Mouse (Mus musculus) activated CD4-positive, CD25-positive, alpha-beta regulatory T cell, adult 4 months (primary cell): ENCODE measurements around the gene Olfr747. TPM values are rescaled to one million over a fixed set of nuclear protein-coding genes. Genes with fewer than 3 reads are reported as not detected.
"Not testable (repeated sequence)": the region's sequence is repeated elsewhere in the genome, so short reads cannot be mapped to it uniquely, and the experiment has no call there.

ENCODE experiments used
- ATAC-seq: one replicate; pipeline ENCODE4 v1.8.0; 2017
- polyA plus RNA-seq, 2 experiments: library from polyadenylated mRNA; unstranded; fragments of 100-300 nt; shearing (Covaris generic); gene quantifications; one replicate each; pipeline ENCODE4 v1.2.1; 2017

Gene Olfr747
- not detected for polyA plus RNA-seq

DNA sequence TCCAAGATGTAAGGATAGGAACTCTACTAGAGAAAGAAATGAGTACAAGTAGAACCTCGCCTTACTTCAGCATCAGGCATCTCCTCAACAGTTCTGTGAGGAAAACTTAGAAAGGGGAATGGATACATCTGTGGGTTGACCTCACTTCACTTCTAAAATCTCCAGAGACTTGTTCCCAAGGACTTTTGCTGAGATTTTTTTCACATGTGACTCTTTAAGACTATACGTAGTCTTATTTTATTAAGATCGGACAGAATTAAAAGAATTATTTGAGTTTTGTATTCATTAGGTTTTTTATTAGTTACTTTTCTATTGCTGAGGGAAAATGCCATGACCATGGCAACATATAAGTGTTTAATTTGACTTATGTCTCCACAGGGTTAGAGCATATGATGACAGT is at the start of gene Olfr747:
TSS of gene Olfr747 (minus strand) at position 101 of the 400 bp plus-strand sequence.
- ATAC-seq, result no peak

DNA sequence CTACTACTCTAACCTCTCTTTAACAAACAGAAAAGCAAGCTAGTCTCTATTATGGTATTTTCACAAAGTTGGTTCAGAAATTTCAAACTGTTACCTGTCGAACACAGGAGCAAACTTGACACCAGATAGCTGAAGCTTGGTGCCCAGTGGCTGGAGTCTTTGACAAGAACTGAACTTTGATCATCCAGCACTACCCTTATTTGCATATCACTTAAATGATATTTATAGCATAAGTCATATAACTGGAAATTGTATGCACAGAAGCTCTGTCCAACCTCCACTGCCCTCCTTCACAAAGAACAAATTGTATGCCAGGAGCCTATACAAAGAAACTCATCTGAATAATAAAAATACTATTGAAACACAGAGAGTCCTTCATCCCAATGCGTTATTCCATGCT is 48.6 kb upstream of the Olfr747 start:
- no peak for ATAC-seq

- ATAC-seq, result no peak
Measured at GRCm38 (mm10) chr14:50740334-50740733, 47.3 kb upstream of the Olfr747 start.

GRCm38 (mm10) chr14:50722371-50722770 is 29.4 kb upstream of the Olfr747 start:
- not testable (repeated sequence) for ATAC-seq

DNA sequence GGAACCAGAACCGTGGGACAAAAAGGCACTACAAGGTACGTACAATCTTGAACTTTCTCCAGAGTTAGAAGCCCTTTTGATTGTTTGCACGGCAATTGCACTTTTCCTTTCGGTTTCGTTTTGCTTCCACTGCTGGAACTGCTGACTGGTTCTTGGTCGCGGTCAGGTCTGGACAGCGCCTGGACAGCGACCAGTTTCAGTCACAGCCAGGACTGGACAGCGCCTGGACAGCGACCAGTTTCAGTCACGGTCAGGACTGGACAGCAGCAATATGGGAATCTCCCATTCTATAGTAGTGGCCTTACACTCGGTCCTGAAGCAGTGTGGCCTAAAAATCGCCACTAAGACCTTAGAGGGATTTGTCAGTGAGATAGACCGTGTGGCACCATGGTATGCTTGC is 26.9 kb upstream of the Olfr747 start:
- not testable (repeated sequence) for ATAC-seq

DNA sequence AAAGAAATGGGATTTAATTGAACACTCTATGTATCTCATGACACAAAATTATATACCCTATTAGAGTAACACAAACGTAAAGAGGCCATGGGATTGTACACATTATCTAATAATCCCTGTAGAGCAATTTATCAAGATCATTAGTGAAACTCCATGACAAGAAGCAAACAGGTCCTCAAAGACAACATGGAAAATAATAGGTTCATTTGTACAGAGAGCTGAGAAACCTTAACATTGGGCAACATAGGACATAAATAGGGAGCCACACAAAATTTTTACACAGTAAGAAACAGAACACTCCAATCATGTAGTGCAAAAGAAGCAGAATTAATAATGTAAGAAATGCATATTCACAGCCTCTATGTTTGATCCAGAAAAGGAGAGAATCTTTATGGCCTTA is 14.1 kb upstream of the Olfr747 start, which contains the start of gene Olfr748:
TSS of gene Olfr748 (plus strand) at position 301 of the 400 bp plus-strand sequence.
- no peak for ATAC-seq

DNA sequence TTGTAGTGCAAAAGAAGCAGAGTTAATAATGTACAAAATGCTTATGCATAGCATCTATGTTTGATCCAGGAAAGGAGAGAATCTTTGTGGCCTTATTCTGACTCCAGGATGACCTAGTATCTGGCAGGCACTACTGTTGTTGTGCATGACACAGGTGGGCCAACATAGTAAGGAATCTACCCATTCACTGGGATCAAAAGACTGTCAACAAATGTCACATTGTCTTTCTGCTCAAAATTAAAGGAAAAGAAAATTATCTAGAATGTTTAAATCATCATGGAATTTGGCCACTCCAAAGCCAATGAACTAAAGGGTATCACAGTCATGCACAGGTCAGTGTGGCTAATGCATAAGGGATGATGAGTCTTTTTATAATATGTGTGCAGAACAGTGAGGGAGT is 46.2 kb downstream of the Olfr747 start, which contains the start of gene Olfr746:
TSS of gene Olfr746 (plus strand) at position 301 of the 400 bp plus-strand sequence.
- no peak for ATAC-seq

GRCm38 (mm10) chr14:50639088-50639487 is 53.9 kb downstream of the Olfr747 start, which contains the start of gene Olfr745:
Gene Olfr745, plus strand, starts transcription at chr14:50639388.
- no peak for ATAC-seq

Other genes starting within 250 kb of the Olfr747 start
- gene Olfr740, start 247.7 kb downstream of the Olfr747 start, polyA plus RNA-seq, result not detected
- gene Olfr741, start 220.5 kb downstream of the Olfr747 start, polyA plus RNA-seq, result not detected
- under 1 TPM in 1 of 2 experiments, not detected in 1; 0.25 TPM for gene Olfr742, start 189.6 kb downstream of the Olfr747 start, polyA plus RNA-seq
- not detected for gene Olfr743, start 171.4 kb downstream of the Olfr747 start, polyA plus RNA-seq
- not detected for gene Olfr744, start 78.3 kb downstream of the Olfr747 start, polyA plus RNA-seq
- not detected for gene Olfr745, start 53.8 kb downstream of the Olfr747 start, polyA plus RNA-seq
- not detected for gene Olfr746, start 46.1 kb downstream of the Olfr747 start, polyA plus RNA-seq
- under 1 TPM in 1 of 2 experiments, not detected in 1; 0.21 TPM for gene Olfr748, start 14.2 kb upstream of the Olfr747 start, polyA plus RNA-seq
- not detected for gene Olfr749, start 51.9 kb upstream of the Olfr747 start, polyA plus RNA-seq
- gene Ttc5, start 92.3 kb upstream of the Olfr747 start, polyA plus RNA-seq, result 100 to 1,000 TPM; 108 to 124 TPM
- gene Ccnb1ip1, start 114.5 kb upstream of the Olfr747 start, polyA plus RNA-seq, result not detected
- gene Parp2, start 114.6 kb upstream of the Olfr747 start, polyA plus RNA-seq, result 10 to 100 TPM; 83.6 to 88.1 TPM
- 10 to 100 TPM; 20.7 to 22.0 TPM for gene Tep1, start 177.4 kb upstream of the Olfr747 start, polyA plus RNA-seq
- gene Klhl33, start 204.3 kb upstream of the Olfr747 start, polyA plus RNA-seq, result under 1 TPM in 1 of 2 experiments, not detected in 1; 0.21 TPM
- gene Osgep, start 231.7 kb upstream of the Olfr747 start, polyA plus RNA-seq, result 100 to 1,000 TPM in 1 of 2 experiments, 10 to 100 TPM in 1; 73.9 to 108 TPM
- gene Apex1, start 231.8 kb upstream of the Olfr747 start, polyA plus RNA-seq, result 100 to 1,000 TPM in 1 of 2 experiments, 10 to 100 TPM in 1; 72.8 to 108 TPM
- gene Pip4p1, start 237.7 kb upstream of the Olfr747 start, polyA plus RNA-seq, result 1 to 10 TPM; 3.6 to 4.1 TPM
- 10 to 100 TPM; 61.0 to 76.3 TPM for gene Pnp, start 237.9 kb upstream of the Olfr747 start, polyA plus RNA-seq